Mouse (Mus musculus) spleen, adult 2 months (tissue): ENCODE measurements around the gene Olfr93.

Source experiments
- CTCF ChIP-seq: fragments of 200-500 bp; IDR thresholded peaks from 2 replicates; pipeline ENCODE4 v1.5.1; 2011; ENCODE audit warnings: mild to moderate bottlenecking, inconsistent platforms; ENCODE audit not compliant: insufficient read depth, insufficient read length, insufficient replicate concordance; ENCODE audit errors: extremely low read depth
- POLR2A ChIP-seq: fragments of 200-500 bp; IDR thresholded peaks from 2 replicates; pipeline ENCODE4 v1.6.1; 2011; ENCODE audit warnings: low read depth, low read length, inconsistent platforms

GRCm38 (mm10) chr17:37200894-37201293 lies 39.6 kb upstream of the Olfr93 start, which contains the start of gene Olfr94:
- TF ChIP-seq CTCF = no peak
- TF ChIP-seq POLR2A = no peak
